Mouse (Mus musculus): Measurements from ENCODE around the gene Fads2.

- peak; percentile 30; the same call in 1 of the 2 replicates for TF ChIP-seq CTCF (IDR thresholded peaks at IDR 0.05; ENCODE audit: control insufficient read depth, insufficient read depth, insufficient replicate concordance, low read depth, low read length)
- TF ChIP-seq POLR2A (IDR thresholded peaks at IDR 0.05; ENCODE audit: control insufficient read depth, low read depth, low read length) = no peak
Observed at GRCm38 (mm10) chr19:10055783-10056660, 45.5 kb downstream of the Fads2 start.

All from testis, adult 2 months (tissue).